Mouse (Mus musculus): ENCODE results near the gene Etnk1. TPM values are rescaled to one million over a fixed set of nuclear protein-coding genes. Genes with fewer than 3 reads are reported as not detected.
A peak's percentile ranks its signal among the peaks of the same experiment; 100 is the strongest.
"Not testable (repeated sequence)": the region's sequence is repeated elsewhere in the genome, so short reads cannot be mapped to it uniquely, and the experiment has no call there.

Etnk1 gene
- 100 to 1,000 TPM; 102 to 108 TPM for total RNA-seq (2021)
- long read RNA-seq, experiment 1, full-length matches to known transcripts: 4 of 12 reads
- long read RNA-seq, experiment 1, partial matches to known transcripts: 0 of 12 reads
- long read RNA-seq, experiment 1, other reads (novel, unspliced or antisense): 8 of 12 reads
- long read RNA-seq, experiment 2, full-length matches to known transcripts: 24 of 44 reads
- long read RNA-seq, experiment 2, partial matches to known transcripts: 0 of 44 reads
- long read RNA-seq, experiment 2, other reads (novel, unspliced or antisense): 20 of 44 reads

GRCm38 (mm10) chr6:143166452-143167357 is at the start of gene Etnk1:
Gene Etnk1 (plus strand): TSS chr6:143167221.
- DNase-seq (ENCODE audit: low spot score in 2 of 2): peak; percentile 89 to 90

GRCm38 (mm10) chr6:143119325-143119724 is 47.7 kb upstream of the Etnk1 start:
- no peak for DNase-seq (ENCODE audit: low spot score in 2 of 2)

GRCm38 (mm10) chr6:143125721-143126120 is 41.3 kb upstream of the Etnk1 start:
- no peak for DNase-seq (ENCODE audit: low spot score in 2 of 2)

- no peak for DNase-seq (ENCODE audit: low spot score in 2 of 2)
Observed at GRCm38 (mm10) chr6:143129466-143129865, 37.6 kb upstream of the Etnk1 start.

- no peak for DNase-seq (ENCODE audit: low spot score in 2 of 2)
Observed at GRCm38 (mm10) chr6:143129952-143130351, 37.1 kb upstream of the Etnk1 start.

GRCm38 (mm10) chr6:143130411-143130810 is 36.6 kb upstream of the Etnk1 start:
- DNase-seq (ENCODE audit: low spot score in 2 of 2): no peak

GRCm38 (mm10) chr6:143131895-143132652 is 34.9 kb upstream of the Etnk1 start:
- no peak for DNase-seq (ENCODE audit: low spot score in 2 of 2)

GRCm38 (mm10) chr6:143133150-143133549 is 33.9 kb upstream of the Etnk1 start:
- no peak for DNase-seq (ENCODE audit: low spot score in 2 of 2)

- DNase-seq (ENCODE audit: low spot score in 2 of 2): no peak
Observed at GRCm38 (mm10) chr6:143135097-143135496, 31.9 kb upstream of the Etnk1 start.

- DNase-seq (ENCODE audit: low spot score in 2 of 2): no peak
Observed at GRCm38 (mm10) chr6:143136688-143137087, 30.3 kb upstream of the Etnk1 start.

GRCm38 (mm10) chr6:143137341-143137740 is 29.7 kb upstream of the Etnk1 start:
- DNase-seq (ENCODE audit: low spot score in 2 of 2): no peak

- no peak for DNase-seq (ENCODE audit: low spot score in 2 of 2)
Observed at GRCm38 (mm10) chr6:143139417-143139816, 27.6 kb upstream of the Etnk1 start.

GRCm38 (mm10) chr6:143140884-143141283 is 26.1 kb upstream of the Etnk1 start:
- DNase-seq (ENCODE audit: low spot score in 2 of 2): no peak

GRCm38 (mm10) chr6:143141624-143142592 is 25.1 kb upstream of the Etnk1 start:
- DNase-seq (ENCODE audit: low spot score in 2 of 2): not testable (repeated sequence)

- no peak for DNase-seq (ENCODE audit: low spot score in 2 of 2)
Observed at GRCm38 (mm10) chr6:143142861-143143260, 24.2 kb upstream of the Etnk1 start.

GRCm38 (mm10) chr6:143143321-143143720 is 23.7 kb upstream of the Etnk1 start:
- no peak for DNase-seq (ENCODE audit: low spot score in 2 of 2)

GRCm38 (mm10) chr6:143143775-143144273 is 23.2 kb upstream of the Etnk1 start:
- DNase-seq (ENCODE audit: low spot score in 2 of 2): no peak

- DNase-seq (ENCODE audit: low spot score in 2 of 2): no peak
Observed at GRCm38 (mm10) chr6:143144556-143144955, 22.5 kb upstream of the Etnk1 start.

- no peak for DNase-seq (ENCODE audit: low spot score in 2 of 2)
Observed at GRCm38 (mm10) chr6:143145051-143145450, 22.0 kb upstream of the Etnk1 start.

GRCm38 (mm10) chr6:143146756-143147155 is 20.3 kb upstream of the Etnk1 start:
- no peak for DNase-seq (ENCODE audit: low spot score in 2 of 2)
